Mouse (Mus musculus) bone marrow macrophage, adult 2 months (primary cell): Measurements from ENCODE around the gene Gtf3c5.

Experiments used
- CTCF ChIP-seq: IDR thresholded peaks from 2 replicates; pipeline ENCODE4 v1.5.1; 2012; ENCODE audit warnings: low read depth, mild to moderate bottlenecking, low read length, moderate library complexity
- POLR2A ChIP-seq: IDR thresholded peaks from 2 replicates; pipeline ENCODE4 v1.6.1; 2012; ENCODE audit warnings: mild to moderate bottlenecking, low read depth, low read length, borderline replicate concordance

- no peak for TF ChIP-seq POLR2A
- TF ChIP-seq CTCF: no peak
Observed at GRCm38 (mm10) chr2:28613599-28613998, 30.0 kb upstream of the Gtf3c5 start.
